Mouse (Mus musculus) neural tube, embryonic 14.5 days (tissue): ENCODE measurements around the gene Eral1. TPM values are rescaled to one million over a fixed set of nuclear protein-coding genes. Genes with fewer than 3 reads are reported as not detected.

Source experiments
- ATAC-seq: fragments of 200-750 bp; cut with Nextera tagmentation; 2 replicates; pipeline ENCODE4 v1.8.0; 2017; ENCODE audit warnings: low read depth, mild to moderate bottlenecking, moderate TSS enrichment, moderate library complexity
- H3K27ac ChIP-seq: fragments of 300-500 bp; sonication (generic); 2 replicates; pipeline ENCODE4 v1.5.1; 2014; ENCODE audit warnings: low read depth, mild to moderate bottlenecking, control low read depth, low read length, moderate library complexity, mixed read lengths
- H3K27me3 ChIP-seq: fragments of 300-500 bp; sonication (generic); 2 replicates; pipeline ENCODE4 v1.6.1; 2014; ENCODE audit warnings: low read length; ENCODE audit not compliant: control insufficient read depth, insufficient read depth
- H3K36me3 ChIP-seq: fragments of 300-500 bp; sonication (generic); 2 replicates; pipeline ENCODE4 v1.6.1; 2014; ENCODE audit warnings: low read length, mixed read lengths; ENCODE audit not compliant: control insufficient read depth, insufficient read depth
- H3K4me1 ChIP-seq: fragments of 300-500 bp; sonication (generic); 2 replicates; pipeline ENCODE4 v1.6.1; 2014; ENCODE audit warnings: low read length; ENCODE audit not compliant: control insufficient read depth, insufficient read depth
- H3K4me2 ChIP-seq: fragments of 300-500 bp; sonication (generic); 2 replicates; pipeline ENCODE4 v1.6.1; 2014; ENCODE audit warnings: mild to moderate bottlenecking, low read depth, low read length, control low read depth
- H3K4me3 ChIP-seq: fragments of 300-500 bp; sonication (generic); 2 replicates; pipeline ENCODE4 v1.5.1; 2014; ENCODE audit warnings: low read depth, low read length, control low read depth, mixed read lengths
- H3K9ac ChIP-seq: fragments of 300-500 bp; sonication (generic); replicated peaks from 2 replicates; pipeline ENCODE4 v1.6.1; 2014; ENCODE audit warnings: low read depth, mild to moderate bottlenecking, control low read depth, low read length, mixed read lengths
- H3K9me3 ChIP-seq: fragments of 300-500 bp; sonication (generic); 2 replicates; pipeline ENCODE4 v1.6.1; 2016; ENCODE audit warnings: low read length; ENCODE audit not compliant: control insufficient read depth
- WGBS: fragments of 180-500 bp; shearing (Covaris S2); extraction: QIAGEN DNeasy Blood & Tissue Kit; methylation state at CpG from one replicate; pipeline ENCODE4 v1.1.7; 2014; 5-methylcytosine and 5-hydroxymethylcytosine counted together
- polyA plus RNA-seq: library from polyadenylated mRNA; unstranded; fragments of >200 nt; fragmentation: Nextera tagmentation; extraction: Ambion mirVana; gene quantifications from 2 replicates; pipeline ENCODE4 v1.2.1, GENCODE M21; 2014

Gene Eral1
- polyA plus RNA-seq, 1 experiment from 2014 or later: 33.6 TPM

DNA sequence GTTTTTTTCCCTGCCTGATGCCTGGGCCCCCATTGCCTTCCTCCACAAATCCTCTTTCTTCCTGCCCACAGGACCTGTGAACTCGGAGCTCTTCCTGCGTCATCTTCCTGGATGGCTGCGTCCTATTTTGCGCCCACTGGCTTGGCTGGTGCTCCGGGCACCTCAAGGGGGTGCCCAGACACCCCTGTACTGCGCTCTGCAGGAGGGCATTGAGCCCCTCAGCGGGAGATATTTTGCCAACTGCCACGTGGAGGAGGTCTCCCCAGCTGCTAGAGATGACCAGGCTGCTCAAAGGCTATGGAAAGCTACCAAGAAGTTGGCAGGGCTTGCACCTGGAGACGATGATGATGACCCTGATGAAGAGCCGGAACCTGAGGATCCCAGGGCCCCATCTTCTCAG lies 43.4 kb downstream of the Eral1 start:
- Histone ChIP-seq H3K4me3 (no peak overlapping the region), H3K27ac (no peak overlapping the region), H3K4me2 (no peak overlapping the region), H3K36me3 (peaks cover 4% of the 10 kb centered on the region; the same call in 1 of the 2 replicates), H3K9me3 (no peaks in the 10 kb centered on the region), H3K27me3 (no peaks in the 10 kb centered on the region), H3K9ac (no peak overlapping the region), H3K4me1 (peaks cover 24% of the 10 kb centered on the region)
- no peak for ATAC-seq
- WGBS: 86% methylated on average over 10 of the region's 10 CpGs

DNA sequence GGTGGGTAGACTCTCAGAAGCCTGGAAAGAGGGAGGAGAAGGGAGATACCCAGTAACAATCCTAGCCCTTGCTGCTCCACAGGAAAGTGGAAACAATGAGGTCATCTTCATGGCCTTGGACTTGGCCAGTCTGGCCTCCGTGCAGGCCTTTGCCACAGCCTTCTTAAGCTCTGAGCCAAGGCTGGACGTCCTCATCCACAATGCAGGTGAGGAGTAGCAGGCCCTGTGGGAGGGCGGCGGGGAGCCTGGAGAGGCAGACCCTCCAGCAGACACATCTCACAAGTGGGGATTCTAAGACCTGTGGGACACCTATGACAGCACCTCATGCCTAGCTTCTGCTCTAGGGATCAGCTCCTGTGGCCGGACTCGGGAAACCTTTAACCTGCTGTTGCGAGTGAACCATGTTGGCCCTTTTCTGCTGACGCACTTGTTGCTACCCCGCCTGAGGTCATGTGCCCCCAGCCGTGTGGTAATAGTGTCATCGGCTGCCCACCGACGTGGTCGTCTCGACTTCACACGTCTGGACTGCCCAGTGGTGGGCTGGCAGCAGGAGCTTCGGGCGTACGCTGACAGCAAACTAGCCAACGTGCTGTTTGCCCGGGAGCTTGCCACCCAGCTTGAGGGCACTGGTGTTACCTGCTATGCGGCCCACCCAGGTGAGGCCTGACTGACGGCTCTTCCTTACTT lies 46.1 kb downstream of the Eral1 start:
- Histone ChIP-seq H3K4me2 (no peak overlapping the region), H3K9ac (no peak overlapping the region), H3K4me1 (peaks cover 26% of the 10 kb centered on the region), H3K4me3 (no peak overlapping the region), H3K9me3 (no peaks in the 10 kb centered on the region), H3K27me3 (no peaks in the 10 kb centered on the region), H3K36me3 (peaks cover 16% of the 10 kb centered on the region; the same call in 1 of the 2 replicates), H3K27ac (no peak overlapping the region)
- ATAC-seq: no peak
- 94% methylated on average over 23 of the region's 23 CpGs for WGBS

DNA sequence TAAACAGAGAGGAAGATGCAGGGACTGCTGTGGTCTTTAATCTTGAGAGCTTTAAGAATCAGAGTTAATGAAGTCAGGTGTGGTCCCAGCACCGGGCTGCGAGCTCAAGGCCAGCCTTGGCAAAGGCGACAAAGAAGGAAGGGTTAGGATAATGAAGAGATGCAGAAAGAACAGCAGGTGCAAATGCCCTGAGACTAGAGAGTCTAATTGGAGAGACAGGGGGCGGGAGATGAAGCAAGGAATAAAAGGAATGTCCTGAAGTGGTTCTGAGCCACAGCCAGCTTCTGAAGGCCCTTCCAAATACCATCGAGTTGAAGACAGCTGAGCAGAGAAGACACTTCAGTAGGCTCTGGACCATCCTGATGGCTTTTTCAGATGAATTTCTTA lies 47.4 kb downstream of the Eral1 start:
- Histone ChIP-seq H3K4me2 (peak overlapping the region; percentile 68), H3K4me3 (peak overlapping the region; percentile 70), H3K4me1 (peaks cover 20% of the 10 kb centered on the region), H3K9me3 (no peaks in the 10 kb centered on the region), H3K36me3 (peaks cover 23% of the 10 kb centered on the region; the same call in 1 of the 2 replicates), H3K27ac (peak overlapping the region; percentile 94), H3K27me3 (no peaks in the 10 kb centered on the region), H3K9ac (peak overlapping the region; percentile 80)
- WGBS: 13% methylated on average over 5 of the region's 5 CpGs
- no peak for ATAC-seq

DNA sequence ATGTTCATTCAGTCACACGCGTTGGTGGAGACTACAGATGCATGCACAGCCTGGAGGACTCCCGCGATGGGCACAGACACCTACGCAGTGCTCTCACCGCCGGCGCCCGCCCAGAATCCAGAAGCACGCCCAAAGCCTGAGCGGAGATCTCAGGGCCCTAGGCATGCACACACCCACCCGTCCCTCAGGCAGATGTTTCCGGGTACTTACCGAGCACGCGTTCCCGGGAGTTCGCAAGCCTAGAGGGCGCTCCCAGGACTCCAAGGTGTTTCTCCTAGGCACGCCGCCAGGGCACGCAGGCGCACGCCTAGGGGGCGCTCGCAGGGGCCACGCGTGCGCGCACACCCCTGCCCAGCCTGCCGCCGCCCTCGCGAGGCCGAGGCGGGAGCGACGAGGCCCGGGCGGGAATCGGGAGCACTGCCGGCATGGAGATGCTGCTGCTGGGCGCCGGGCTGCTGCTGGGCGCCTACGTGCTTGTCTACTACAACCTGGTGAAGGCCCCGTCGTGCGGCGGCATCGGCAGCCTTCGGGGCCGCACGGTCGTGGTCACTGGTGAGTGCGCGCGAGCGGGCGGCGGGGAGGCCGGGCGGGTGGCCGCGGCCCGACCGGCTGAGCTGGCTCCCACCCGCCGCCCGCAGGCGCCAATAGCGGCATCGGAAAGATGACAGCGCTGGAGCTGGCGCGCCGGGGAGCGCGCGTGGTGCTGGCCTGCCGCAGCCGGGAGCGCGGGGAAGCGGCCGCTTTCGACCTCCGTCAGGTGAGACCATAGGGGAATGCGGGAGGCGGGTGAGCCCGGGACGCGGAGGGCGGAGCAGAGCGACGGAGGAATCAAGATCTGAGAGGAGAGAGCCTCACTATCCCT lies 48.0 kb downstream of the Eral1 start, which contains the start of gene Dhrs13:
Dhrs13 (plus strand) TSS at position 334 of the 862 bp plus-strand sequence.
- H3K27ac ChIP-seq: peak within 1 kb of the TSS; percentile 94
- H3K9me3 ChIP-seq: no peaks in the 10 kb centered on the region
- no peaks in the 10 kb centered on the region for H3K27me3 ChIP-seq
- H3K4me3 ChIP-seq: peak within 1 kb of the TSS; percentile 70
- peak within 1 kb of the TSS; percentile 68 for H3K4me2 ChIP-seq
- under 1% methylated on average over 95 of the region's 96 CpGs for WGBS
- H3K4me1 ChIP-seq: peaks cover 14% of the 10 kb centered on the region
- ATAC-seq: peak; percentile 91
- peaks cover 28% of the 10 kb centered on the region; the same call in 1 of the 2 replicates for H3K36me3 ChIP-seq
- H3K9ac ChIP-seq: peak within 1 kb of the TSS; percentile 80

DNA sequence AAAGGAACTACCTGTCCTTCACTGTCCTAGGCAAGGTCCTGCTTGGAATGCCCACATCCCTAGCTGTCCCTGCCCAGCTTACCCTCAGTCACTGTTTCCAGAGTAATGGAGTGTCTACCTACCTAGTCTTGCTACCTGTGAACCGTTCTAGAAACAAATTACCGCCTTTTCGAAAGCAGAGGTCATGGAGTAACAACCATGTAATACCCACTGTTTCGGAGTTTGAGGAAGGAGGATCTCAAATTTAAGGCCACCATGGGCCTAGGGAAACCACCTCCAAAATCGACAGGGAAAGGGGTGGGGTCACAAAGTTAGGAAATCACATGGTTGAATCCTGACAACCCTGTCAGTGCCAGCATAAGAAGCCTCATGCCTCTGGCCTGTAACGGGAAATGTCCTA lies 48.8 kb downstream of the Eral1 start:
- ATAC-seq: no peak

DNA sequence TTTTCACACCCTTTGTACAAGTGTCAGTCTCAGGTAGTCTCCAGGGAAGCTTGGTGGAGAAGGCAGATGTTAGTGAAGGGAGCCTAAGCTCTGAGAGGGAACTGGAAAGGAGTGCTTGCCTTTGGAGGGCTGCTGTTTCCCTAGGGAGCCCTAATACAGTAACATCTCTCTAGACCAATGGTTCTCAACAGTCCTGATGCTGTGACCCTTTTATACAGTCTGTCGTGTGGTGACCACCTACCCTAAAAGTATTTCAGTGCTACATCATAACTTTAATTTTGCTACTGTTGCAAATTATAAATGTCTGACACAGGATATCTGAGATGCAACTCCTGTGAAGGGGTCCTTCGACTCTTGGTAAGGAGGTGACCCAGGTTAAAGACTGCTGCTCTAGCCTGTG lies 49.6 kb downstream of the Eral1 start:
- Histone ChIP-seq H3K9ac (no peak overlapping the region), H3K27ac (no peak overlapping the region), H3K4me2 (no peak overlapping the region), H3K9me3 (no peaks in the 10 kb centered on the region), H3K4me3 (no peak overlapping the region), H3K4me1 (peaks cover 13% of the 10 kb centered on the region), H3K27me3 (no peaks in the 10 kb centered on the region), H3K36me3 (peaks cover 41% of the 10 kb centered on the region)
- no peak for ATAC-seq
- 71% methylated on average over 2 of the region's 2 CpGs for WGBS

More for the DNA sequence above, 48.8 kb downstream of the Eral1 start:
- Histone ChIP-seq H3K27ac (peak overlapping the region; percentile 94; the same call in 1 of the 2 replicates), H3K9me3 (no peaks in the 10 kb centered on the region), H3K36me3 (peaks cover 33% of the 10 kb centered on the region; the same call in 1 of the 2 replicates), H3K4me1 (peaks cover 13% of the 10 kb centered on the region), H3K4me3 (no peak overlapping the region), H3K27me3 (no peaks in the 10 kb centered on the region), H3K4me2 (peak overlapping the region; percentile 68), H3K9ac (no peak overlapping the region)
- 41% methylated on average over 6 of the region's 6 CpGs for WGBS

DNA sequence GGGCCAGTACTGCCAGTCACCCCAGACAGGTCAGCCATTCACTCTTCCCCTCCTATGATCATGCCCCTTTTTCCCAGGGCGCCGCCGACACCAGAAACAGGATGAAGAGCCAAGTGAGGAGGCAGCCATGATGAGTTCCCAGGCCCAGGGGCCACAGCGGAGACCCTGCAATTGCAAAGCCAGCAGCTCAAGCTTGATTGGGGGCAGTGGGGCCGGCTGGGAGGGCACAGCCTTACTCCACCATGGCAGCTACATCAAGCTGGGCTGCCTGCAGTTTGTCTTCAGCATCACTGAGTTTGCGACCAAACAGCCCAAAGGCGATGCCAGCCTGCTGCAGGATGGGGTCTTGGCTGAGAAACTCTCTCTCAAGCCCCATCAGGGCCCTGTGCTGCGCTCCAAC lies 50.9 kb downstream of the Eral1 start:
- Histone ChIP-seq H3K9ac (no peak overlapping the region), H3K9me3 (no peaks in the 10 kb centered on the region), H3K4me2 (no peak overlapping the region), H3K36me3 (peaks cover 47% of the 10 kb centered on the region), H3K27me3 (no peaks in the 10 kb centered on the region), H3K27ac (no peak overlapping the region), H3K4me1 (peaks cover 13% of the 10 kb centered on the region), H3K4me3 (no peak overlapping the region)
- ATAC-seq: no peak
- 84% methylated on average over 8 of the region's 8 CpGs for WGBS

DNA sequence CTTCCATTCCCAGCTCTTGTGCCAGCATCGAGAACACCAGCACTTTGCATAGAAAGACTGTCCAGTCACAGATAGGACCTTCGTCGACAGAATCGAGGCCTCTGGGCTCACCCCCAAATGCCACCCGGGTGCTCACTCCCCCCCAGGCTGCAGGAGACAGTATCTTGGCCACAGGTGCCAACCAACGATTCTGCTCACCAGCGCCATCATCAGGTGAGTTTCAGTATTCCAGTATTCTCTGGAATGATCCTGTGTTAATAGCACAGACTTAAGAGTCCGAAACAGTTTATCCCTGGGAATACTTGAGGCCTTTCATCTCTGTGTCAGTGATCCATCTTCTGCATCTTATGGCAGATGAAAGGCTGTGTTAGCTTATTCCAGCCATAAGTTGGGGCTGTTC lies 56.6 kb downstream of the Eral1 start:
- peaks cover 58% of the 10 kb centered on the region for H3K36me3 ChIP-seq
- H3K4me2 ChIP-seq: no peak overlapping the region
- H3K4me1 ChIP-seq: no peaks in the 10 kb centered on the region
- ATAC-seq: no peak
- no peaks in the 10 kb centered on the region for H3K27me3 ChIP-seq
- no peak overlapping the region for H3K9ac ChIP-seq
- no peak overlapping the region for H3K27ac ChIP-seq
- H3K9me3 ChIP-seq: no peaks in the 10 kb centered on the region
- 86% methylated on average over 8 of the region's 8 CpGs for WGBS
- H3K4me3 ChIP-seq: no peak overlapping the region
